Mouse (Mus musculus) embryonic facial prominence, embryonic 11.5 days (tissue): ENCODE measurements around the gene Ppt2. TPM values are rescaled to one million over a fixed set of nuclear protein-coding genes. Genes with fewer than 3 reads are reported as not detected.

ENCODE experiments used
- ATAC-seq: fragments of 200-750 bp; cut with Nextera tagmentation; replicated peaks from 2 replicates; pipeline ENCODE4 v1.8.0; 2017; ENCODE audit warnings: low read depth; ENCODE audit not compliant: insufficient number of reproducible peaks, low FRiP score, low TSS enrichment
- DNase-seq: peaks from one replicate; pipeline ENCODE4 v3.0.0-alpha.2; 2015; ENCODE audit warnings: low spot score
- H3K27ac ChIP-seq: fragments of 300-500 bp; sonication (generic); replicated peaks from 2 replicates; pipeline ENCODE4 v1.5.1; 2014; ENCODE audit warnings: mild to moderate bottlenecking, low read depth, low read length, control low read depth
- H3K27me3 ChIP-seq: fragments of 300-500 bp; sonication (generic); 2 replicates; pipeline ENCODE4 v1.6.1; 2014; ENCODE audit warnings: mild to moderate bottlenecking, low read length, moderate library complexity, mixed read lengths; ENCODE audit not compliant: control insufficient read depth, insufficient read depth
- H3K36me3 ChIP-seq: fragments of 300-500 bp; sonication (generic); replicated peaks from 2 replicates; pipeline ENCODE4 v1.6.1; 2014; ENCODE audit warnings: low read depth, mild to moderate bottlenecking, low read length, moderate library complexity, mixed read lengths; ENCODE audit not compliant: control insufficient read depth, insufficient read depth
- H3K4me1 ChIP-seq: fragments of 300-500 bp; sonication (generic); 2 replicates; pipeline ENCODE4 v1.6.1; 2014; ENCODE audit warnings: low read length, mixed read lengths; ENCODE audit not compliant: control insufficient read depth, insufficient read depth
- H3K4me2 ChIP-seq: fragments of 300-500 bp; sonication (generic); 2 replicates; pipeline ENCODE4 v1.6.1; 2014; ENCODE audit warnings: low read depth, mild to moderate bottlenecking, control low read depth, low read length, moderate library complexity
- H3K4me3 ChIP-seq: fragments of 300-500 bp; sonication (generic); 2 replicates; pipeline ENCODE4 v1.5.1; 2014; ENCODE audit warnings: low read depth, low read length, control low read depth
- H3K9ac ChIP-seq: fragments of 300-500 bp; sonication (generic); replicated peaks from 2 replicates; pipeline ENCODE4 v1.6.1; 2014; ENCODE audit warnings: mild to moderate bottlenecking, control low read depth, low read length
- H3K9me3 ChIP-seq: fragments of 300-500 bp; sonication (generic); replicated peaks from 2 replicates; pipeline ENCODE4 v1.6.1; 2016; ENCODE audit warnings: mild to moderate bottlenecking, low read length, inconsistent platforms, mixed read lengths; ENCODE audit not compliant: control insufficient read depth
- WGBS: fragments of 180-500 bp; shearing (Covaris S2); extraction: QIAGEN DNeasy Blood & Tissue Kit; methylation state at CpG from one replicate; pipeline ENCODE4 v1.1.7; 2014; 5-methylcytosine and 5-hydroxymethylcytosine counted together
- polyA plus RNA-seq: library from polyadenylated mRNA; unstranded; fragments of >200 nt; fragmentation: Nextera tagmentation; extraction: Ambion mirVana; gene quantifications from 2 replicates; pipeline ENCODE4 v1.2.1, GENCODE M21; 2014

Gene Ppt2
- polyA plus RNA-seq, 1 experiment from 2014 or later: 20.0 TPM

GRCm38 (mm10) chr17:34585877-34586771 is 42.2 kb downstream of the Ppt2 start:
- 27% methylated on average over 32 of the region's 32 CpGs for WGBS
- Histone ChIP-seq H3K27ac (peak overlapping the region; percentile 95), H3K36me3 (no peaks in the 10 kb centered on the region), H3K4me3 (peak overlapping the region; percentile 52), H3K4me2 (peak overlapping the region; percentile 91), H3K9ac (peak overlapping the region; percentile 86), H3K4me1 (peaks cover 22% of the 10 kb centered on the region), H3K9me3 (no peaks in the 10 kb centered on the region), H3K27me3 (no peaks in the 10 kb centered on the region)
- peak; percentile 24 for DNase-seq
- ATAC-seq: 0 out of 2 replicates have a peak, but pooled peaks have one; percentile 0

- no peak overlapping the region for H3K27ac ChIP-seq
- no peak for ATAC-seq
Measured at GRCm38 (mm10) chr17:34585121-34585520, 43.2 kb downstream of the Ppt2 start.

GRCm38 (mm10) chr17:34583819-34584218 is 44.5 kb downstream of the Ppt2 start:
- H3K9ac ChIP-seq: no peak overlapping the region
- DNase-seq (no peak), ATAC-seq (no peak)
- no peak overlapping the region for H3K27ac ChIP-seq
- H3K4me3 ChIP-seq: no peak overlapping the region
- 76% methylated on average over 8 of the region's 8 CpGs for WGBS
- no peaks in the 10 kb centered on the region for H3K36me3 ChIP-seq
- no peaks in the 10 kb centered on the region for H3K9me3 ChIP-seq
- peaks cover 8% of the 10 kb centered on the region for H3K4me1 ChIP-seq
- no peaks in the 10 kb centered on the region for H3K27me3 ChIP-seq
- H3K4me2 ChIP-seq: no peak overlapping the region

More at GRCm38 (mm10) chr17:34585121-34585520, 43.2 kb downstream of the Ppt2 start:
- Histone ChIP-seq H3K4me1 (peaks cover 13% of the 10 kb centered on the region), H3K9me3 (no peaks in the 10 kb centered on the region), H3K4me3 (no peak overlapping the region), H3K36me3 (no peaks in the 10 kb centered on the region), H3K9ac (no peak overlapping the region), H3K4me2 (no peak overlapping the region), H3K27me3 (no peaks in the 10 kb centered on the region)
- 89% methylated on average over 8 of the region's 8 CpGs for WGBS
- no peak for DNase-seq

- no peaks in the 10 kb centered on the region for H3K9me3 ChIP-seq
- WGBS: 58% methylated on average over 7 of the region's 7 CpGs
Measured at GRCm38 (mm10) chr17:34583397-34583796, 44.9 kb downstream of the Ppt2 start.

GRCm38 (mm10) chr17:34582528-34582927 is 45.8 kb downstream of the Ppt2 start:
- Histone ChIP-seq H3K4me3 (no peak overlapping the region), H3K4me2 (no peak overlapping the region; the same call in 1 of the 2 replicates), H3K4me1 (peaks cover 4% of the 10 kb centered on the region), H3K9me3 (no peaks in the 10 kb centered on the region), H3K27ac (no peak overlapping the region), H3K36me3 (no peaks in the 10 kb centered on the region), H3K9ac (no peak overlapping the region; the same call in 1 of the 2 replicates), H3K27me3 (no peaks in the 10 kb centered on the region)
- ATAC-seq (no peak), DNase-seq (no peak)
- whole genome bisulfite sequencing: 84% methylated on average over 12 of the region's 12 CpGs

More at GRCm38 (mm10) chr17:34583397-34583796, 44.9 kb downstream of the Ppt2 start:
- DNase-seq: no peak
- Histone ChIP-seq H3K4me3 (no peak overlapping the region), H3K27ac (no peak overlapping the region), H3K27me3 (no peaks in the 10 kb centered on the region), H3K4me2 (no peak overlapping the region), H3K9ac (no peak overlapping the region), H3K36me3 (no peaks in the 10 kb centered on the region), H3K4me1 (peaks cover 8% of the 10 kb centered on the region)
- ATAC-seq: no peak

GRCm38 (mm10) chr17:34578070-34578469 is 50.2 kb downstream of the Ppt2 start:
- WGBS: 80% methylated on average over 3 of the region's 3 CpGs
- Histone ChIP-seq H3K9me3 (no peaks in the 10 kb centered on the region), H3K4me1 (no peaks in the 10 kb centered on the region), H3K9ac (no peak overlapping the region), H3K27ac (no peak overlapping the region), H3K27me3 (no peaks in the 10 kb centered on the region), H3K4me2 (no peak overlapping the region), H3K36me3 (no peaks in the 10 kb centered on the region), H3K4me3 (no peak overlapping the region)
- DNase-seq: no peak
- ATAC-seq: no peak

GRCm38 (mm10) chr17:34576577-34576976 is 51.7 kb downstream of the Ppt2 start:
- Histone ChIP-seq H3K27ac (no peak overlapping the region), H3K9me3 (no peaks in the 10 kb centered on the region), H3K36me3 (no peaks in the 10 kb centered on the region), H3K4me1 (no peaks in the 10 kb centered on the region), H3K4me3 (no peak overlapping the region), H3K27me3 (no peaks in the 10 kb centered on the region), H3K9ac (no peak overlapping the region), H3K4me2 (no peak overlapping the region)
- no peak for DNase-seq
- no peak for ATAC-seq
- WGBS: 63% methylated on average over 5 of the region's 5 CpGs

GRCm38 (mm10) chr17:34572361-34572760 is 55.9 kb downstream of the Ppt2 start:
- Histone ChIP-seq H3K27ac (no peak overlapping the region), H3K4me2 (no peak overlapping the region), H3K9me3 (no peaks in the 10 kb centered on the region), H3K27me3 (no peaks in the 10 kb centered on the region), H3K36me3 (no peaks in the 10 kb centered on the region), H3K4me3 (no peak overlapping the region), H3K4me1 (no peaks in the 10 kb centered on the region), H3K9ac (no peak overlapping the region)
- DNase-seq: no peak
- 8% methylated on average over 15 of the region's 15 CpGs for WGBS
- ATAC-seq: no peak
